Mouse (Mus musculus) heart, adult 9 months (tissue): ENCODE measurements around the gene Zbtb49.
A peak's percentile ranks its signal among the peaks of the same experiment; 100 is the strongest.

Source experiments
- DNase-seq, 2 experiments: peaks; one replicate each; pipeline ENCODE4 v3.0.0; 2022; ENCODE audit warnings: low spot score in 2 of 2

Gene Zbtb49

DNA sequence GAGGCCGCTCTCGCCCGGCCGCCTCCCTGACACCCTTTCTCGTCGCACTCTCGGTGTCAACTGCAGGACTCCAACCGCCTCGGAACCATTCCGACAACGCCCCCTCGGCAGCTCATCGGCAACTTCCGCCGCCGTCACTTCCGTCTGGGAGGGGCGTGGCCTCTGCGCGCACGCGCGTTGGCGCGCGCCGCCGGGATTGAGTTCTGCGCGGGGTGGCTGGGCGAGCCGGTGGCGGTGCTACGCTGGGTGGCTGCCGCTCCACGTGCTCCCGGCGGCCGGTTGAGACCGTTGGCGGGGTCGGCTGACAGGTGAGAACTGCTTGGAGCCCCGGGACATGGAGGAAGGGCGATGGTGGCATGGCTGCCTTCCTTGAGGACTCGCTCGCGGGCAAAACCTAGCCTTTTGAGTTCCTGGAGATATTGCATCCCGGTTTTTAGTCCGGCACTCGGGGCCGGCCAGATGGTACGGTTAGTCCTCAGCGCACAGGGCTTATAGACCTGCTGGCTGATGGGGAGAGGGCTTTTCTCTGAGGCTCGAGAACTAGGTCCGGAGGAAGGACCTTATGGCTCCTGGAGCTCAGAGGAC lies at the start of gene Zbtb49, which contains the start of gene Lyar:
TSS of gene Zbtb49 (minus strand) at position 130 of the 585 bp plus-strand sequence.
TSS of gene Lyar (plus strand) at position 143 of the 585 bp plus-strand sequence.
- DNase-seq, result peak; percentile 90 to 92

DNA sequence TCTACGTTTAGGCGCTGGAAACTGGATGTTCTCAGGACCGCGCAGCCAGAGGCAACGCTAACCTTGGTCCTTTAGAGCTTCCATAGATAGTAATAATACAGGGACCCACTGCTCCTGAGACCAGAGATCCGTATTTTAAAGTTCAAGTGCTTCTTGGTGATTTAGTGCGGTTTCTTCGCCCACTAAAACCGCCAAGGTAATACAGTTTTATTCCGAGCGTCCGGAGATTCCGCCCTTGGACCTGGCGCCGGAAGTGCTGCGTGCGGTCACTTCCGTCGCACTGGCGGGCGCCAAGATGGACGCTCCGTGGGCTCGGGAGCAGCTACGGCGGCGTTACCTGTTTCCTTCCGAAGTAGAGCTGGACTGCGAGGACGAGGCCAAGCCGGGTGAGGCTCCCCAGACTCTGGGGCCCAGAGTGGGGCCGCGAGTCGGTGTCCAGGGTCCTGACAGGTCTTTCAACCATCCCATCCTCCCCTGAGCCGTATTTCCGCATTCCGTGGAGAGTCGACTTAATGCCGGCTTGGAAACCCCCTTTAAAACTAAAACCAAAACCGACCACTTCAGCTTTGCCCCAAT lies 39.9 kb upstream of the Zbtb49 start, which contains the start of gene Tmem128:
TSS of gene Tmem128 (plus strand) at position 79 of the 576 bp plus-strand sequence.
- peak; percentile 61 to 65 for DNase-seq

DNA sequence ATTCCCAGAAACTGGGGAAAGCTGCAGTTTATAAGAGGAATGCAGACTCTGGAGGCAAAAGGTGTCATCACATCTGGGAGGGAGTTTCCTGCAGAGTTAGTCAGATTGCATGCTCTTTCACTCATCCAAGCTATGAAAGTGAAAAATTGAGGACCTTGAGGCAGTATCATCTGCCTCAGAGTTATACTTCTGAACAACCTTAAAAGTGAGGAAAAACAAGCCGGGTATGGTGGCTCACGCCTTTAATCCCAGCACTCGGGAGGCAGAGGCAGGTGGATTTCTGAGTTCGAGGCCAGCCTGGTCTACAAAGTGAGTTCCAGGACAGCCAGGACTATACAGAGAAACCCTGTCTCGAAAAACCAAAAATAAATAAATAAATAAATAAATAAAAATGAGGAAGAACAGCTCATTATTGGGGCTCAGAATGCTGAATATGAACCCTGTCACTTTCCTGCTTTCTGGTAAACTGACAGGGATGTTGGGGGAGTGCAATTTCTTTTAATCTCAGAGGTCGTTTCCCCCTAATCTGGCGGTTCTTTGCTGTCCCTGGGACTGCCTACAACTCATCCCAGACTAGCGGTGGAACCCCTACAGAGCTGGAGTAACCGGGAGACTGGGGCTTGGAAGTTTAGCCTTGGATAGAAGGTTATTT lies 39.3 kb upstream of the Zbtb49 start:
- DNase-seq, result no peak

DNA sequence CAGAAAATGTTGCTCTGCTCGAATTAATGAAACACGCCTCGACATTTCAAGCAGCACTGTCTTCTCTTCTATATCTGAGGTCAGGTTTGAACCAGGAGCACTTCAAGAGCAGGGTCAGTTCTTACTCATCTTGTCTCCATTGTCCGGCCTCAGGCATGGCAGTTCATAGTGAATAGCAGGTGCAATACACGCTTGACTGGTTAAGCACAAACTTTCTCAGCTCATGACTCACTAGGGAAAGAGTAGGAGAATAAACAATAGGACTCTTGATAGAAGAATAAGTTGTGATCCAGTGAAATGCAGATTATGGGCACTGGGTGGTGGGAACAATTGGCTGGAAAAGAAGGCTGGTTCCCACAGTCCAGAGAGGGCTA lies 38.5 kb upstream of the Zbtb49 start:
- no peak for DNase-seq

DNA sequence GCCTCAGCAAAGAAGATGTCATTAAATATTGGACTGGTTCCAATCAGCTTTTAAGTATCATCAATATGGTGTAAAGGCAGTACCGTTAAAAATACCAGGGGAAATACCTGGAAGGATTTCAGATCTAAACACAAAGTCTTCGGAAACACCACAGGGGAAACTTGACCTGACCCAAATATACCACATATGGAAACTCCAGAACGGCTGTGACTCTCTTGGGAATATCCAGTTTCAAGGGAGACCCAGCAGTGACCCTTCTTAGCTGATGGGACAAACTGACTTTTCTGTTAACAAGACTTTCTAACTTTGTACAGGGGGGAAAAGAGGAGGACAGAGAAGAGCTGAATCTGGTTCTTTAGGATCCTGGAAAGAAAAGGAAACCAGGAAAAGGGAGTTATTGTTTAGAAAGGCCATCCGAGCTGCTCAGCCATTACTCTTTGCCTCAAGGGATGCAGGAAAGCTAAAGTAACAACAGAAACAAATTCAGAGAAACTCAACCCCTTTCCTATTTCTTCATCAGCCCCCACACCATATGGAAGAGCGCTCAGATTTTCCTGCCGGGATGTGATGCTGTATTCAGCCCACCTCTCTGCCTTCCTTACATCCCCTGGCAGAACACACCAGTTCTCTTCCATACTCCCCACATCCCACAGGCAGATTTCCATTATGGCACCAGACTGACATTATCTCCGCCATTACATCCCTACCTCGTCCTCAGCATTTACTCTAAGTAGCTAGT lies 37.9 kb upstream of the Zbtb49 start:
- DNase-seq, result no peak

DNA sequence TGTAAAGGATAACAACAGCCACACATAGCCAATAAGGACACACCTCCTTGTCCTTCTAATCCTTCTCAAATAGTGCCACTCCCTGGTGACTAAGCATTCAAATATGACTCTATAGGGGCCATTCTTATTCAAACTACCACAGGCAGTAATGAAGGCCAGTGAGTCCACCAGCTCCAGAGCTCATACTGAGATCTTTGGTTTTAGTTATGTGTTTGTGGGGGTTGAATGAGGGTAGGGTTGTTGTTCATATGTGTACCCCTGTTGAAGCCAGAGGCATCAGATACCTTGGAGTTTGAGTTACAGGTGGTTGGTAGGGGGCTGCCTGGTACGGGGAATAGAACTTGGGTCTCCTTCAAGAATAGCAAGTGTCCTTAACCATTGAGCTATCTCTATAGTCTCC lies 36.3 kb upstream of the Zbtb49 start:
- DNase-seq, result no peak

DNA sequence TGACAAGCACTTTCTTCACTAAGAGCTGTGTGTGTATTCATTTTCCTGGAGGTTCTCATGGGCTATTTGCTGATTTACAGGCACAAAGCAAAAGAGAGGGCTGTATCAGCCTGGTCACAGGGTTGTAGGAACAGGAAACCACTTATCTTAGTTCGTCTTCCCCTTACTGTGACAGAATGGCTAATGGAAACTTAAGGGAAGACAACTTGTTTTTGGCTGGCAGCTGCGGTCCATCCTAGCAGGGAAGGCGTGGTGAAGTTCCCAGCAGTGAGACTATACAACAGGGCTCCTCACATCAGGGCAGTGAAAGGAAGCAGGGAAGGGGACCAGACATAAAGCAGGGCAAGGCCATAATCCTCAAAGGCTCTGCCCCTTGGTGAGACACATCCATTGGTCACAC lies 35.4 kb upstream of the Zbtb49 start:
- DNase-seq, result peak in 1 of 2 experiments; percentile 8

DNA sequence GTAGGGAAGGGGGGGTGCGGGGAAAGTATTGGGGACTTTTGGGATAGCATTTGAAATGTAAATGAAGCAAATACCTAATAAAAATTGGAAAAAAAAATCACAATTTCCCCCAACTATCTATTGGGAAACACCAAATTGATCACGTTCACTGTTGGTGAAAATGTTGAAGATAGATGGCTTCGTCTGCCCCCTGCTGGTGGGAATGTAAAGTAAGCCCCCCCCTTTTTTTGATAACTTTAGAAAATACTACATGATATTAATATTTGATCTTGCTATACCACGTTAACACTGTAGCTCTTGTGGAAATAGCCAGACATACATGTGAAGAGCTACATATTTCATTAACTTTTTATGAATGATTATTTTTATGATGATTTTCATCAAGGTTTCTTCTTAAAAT lies 34.9 kb upstream of the Zbtb49 start:
- no peak for DNase-seq

DNA sequence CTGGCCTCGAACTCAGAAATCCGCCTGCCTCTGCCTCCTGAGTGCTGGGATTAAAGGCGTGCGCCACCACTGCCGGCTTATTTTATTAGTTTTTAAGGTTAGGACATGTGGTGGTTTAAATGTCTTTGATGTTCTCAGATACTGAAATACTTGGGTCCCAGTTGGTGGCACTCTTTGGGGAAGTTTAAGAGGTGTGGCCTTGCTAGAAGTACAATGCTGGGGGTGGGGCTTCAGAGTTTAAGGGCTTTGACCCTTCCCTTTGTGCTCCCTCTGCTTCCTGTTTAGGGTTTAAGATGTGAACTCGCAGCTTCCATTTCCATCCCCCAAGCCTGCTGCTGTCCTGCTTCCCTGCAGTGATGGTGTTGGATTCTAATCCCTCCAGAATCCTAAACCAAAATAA lies 21.7 kb upstream of the Zbtb49 start:
- DNase-seq, result no peak

DNA sequence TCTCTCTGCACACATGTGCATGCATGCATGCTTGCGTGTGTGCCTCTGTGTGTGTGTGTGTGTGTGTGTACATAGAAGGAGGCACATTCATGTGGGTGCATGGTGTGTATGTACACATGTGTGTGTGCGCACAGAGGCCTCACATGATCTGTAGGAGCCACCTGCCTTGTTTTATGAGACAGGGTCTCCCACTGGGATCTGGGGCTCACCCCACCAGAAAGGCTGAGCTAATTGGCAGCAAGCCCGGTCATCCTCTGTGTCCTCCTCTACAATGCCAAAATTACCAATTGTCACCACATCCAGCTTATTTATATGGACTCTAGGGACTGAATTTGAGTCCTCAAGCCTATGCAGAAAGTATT lies 21.2 kb upstream of the Zbtb49 start:
- DNase-seq, result no peak

DNA sequence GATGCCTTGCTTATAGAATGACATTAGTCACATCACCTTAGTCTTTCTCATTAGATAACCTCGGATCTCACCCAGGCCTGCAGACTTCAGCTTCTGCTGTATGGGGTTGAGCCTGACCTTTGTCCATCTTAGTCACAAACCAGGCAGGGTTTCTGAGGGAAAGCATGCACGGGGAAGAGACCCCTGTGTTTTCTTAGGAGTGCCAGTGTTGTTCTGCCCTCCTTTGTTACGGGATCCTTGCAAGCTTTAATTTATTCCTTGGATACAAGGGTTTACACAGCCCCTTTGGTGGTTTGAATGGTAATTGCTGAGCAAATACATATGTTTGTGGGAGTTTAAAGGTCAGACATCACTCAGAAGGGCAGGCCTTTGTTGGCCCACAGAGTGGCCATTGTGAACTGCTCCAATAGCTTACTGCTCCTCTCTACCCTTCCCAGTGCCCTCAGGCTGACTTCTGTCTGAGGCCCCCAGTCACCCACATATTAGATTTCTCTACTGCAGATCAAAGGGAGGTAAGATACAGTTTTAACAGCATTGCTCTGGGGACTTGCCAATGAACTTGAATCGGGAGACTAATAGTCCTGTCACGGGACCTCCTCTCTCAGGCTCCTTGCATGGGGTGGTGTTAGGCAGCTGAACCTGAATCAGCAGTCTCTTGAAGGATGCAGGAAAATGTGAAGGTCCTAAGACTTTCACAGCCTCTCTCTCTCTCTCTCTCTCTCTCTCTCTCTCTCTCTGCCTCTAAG lies 20.6 kb upstream of the Zbtb49 start:
- DNase-seq, result no peak

DNA sequence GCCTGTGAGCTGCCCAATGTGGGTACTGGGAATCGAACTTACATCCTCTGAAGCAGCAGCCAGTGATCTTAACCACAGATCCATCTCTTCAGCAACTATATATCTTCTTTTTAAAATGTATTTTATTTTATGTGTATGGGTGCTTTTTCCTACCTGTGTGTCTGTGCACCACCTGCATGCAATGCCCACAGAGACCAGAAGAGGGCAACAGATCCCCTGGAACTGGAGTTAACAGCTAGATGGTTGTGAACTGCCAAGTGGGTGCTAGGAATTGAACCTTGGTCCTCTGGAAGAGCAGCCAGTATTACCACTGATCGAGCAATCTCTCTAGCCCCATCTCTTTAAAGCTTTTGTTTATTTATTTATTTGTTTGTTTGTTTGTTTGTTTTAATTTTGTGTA lies 16.4 kb upstream of the Zbtb49 start:
- no peak for DNase-seq

DNA sequence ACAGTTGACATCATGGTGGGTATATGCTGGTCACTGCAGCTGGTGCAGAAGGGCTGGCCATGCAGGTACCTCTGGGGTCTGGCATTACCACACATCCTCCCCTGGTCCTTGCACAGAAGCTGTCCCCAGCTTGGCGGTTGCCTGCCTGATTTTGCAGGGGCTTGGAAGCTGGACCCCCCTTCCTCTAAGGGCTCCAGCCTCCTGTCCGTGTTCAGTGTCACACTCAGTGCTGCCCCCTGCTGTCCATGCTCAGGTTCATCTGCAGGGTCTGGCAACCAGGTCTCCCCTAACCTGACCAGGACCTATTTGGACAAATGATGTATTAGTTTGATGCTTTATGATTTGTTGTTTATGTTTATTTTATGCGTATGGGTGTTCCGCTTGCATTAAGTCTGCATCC lies 15.2 kb upstream of the Zbtb49 start:
- no peak for DNase-seq

DNA sequence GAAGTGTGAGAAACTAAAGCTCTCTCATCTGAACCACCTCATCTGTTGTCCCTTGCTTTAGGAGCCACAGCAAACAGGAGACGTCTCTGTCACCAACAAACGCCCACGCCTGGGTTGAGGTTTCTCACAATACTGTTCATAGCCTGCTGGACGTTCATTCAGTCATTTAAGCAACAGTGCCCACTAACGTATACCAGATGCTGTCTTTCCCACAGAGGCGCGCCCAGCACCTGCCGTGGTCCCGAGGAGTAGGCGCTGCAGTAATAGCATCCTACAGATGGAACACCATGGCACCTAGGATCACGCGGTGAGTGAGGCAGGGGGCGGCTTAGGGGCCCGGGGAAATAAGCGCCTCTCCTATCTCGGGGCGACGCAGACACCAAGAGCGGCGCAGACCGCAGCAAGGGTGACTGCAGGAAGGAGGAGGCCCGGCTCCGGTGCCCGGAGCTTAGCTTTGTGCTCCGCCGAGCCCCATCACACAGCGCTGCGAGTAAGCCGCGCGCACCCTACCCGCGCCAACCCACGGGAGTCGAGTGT lies 418 bp downstream of the Zbtb49 start:
- no peak for DNase-seq

DNA sequence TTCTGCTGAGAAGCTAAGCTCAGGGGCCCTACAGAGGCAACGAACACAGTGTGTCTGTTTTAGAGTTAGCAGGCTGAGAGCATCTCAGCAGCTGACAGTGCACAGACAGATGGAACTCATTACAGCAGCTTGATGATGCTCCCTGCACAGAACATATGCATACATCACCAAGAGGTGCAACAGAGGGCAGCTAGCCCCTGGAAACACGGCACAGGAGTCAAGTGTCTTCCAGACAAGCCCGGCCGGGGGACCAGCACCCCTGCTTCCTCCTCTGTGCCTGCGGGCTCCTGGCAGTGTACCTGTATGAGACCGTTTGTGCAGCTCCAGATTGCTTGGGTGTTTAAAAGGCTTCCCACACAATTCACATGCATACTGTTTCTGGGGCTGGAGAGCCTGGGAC lies 7.2 kb downstream of the Zbtb49 start:
- DNase-seq, result no peak

DNA sequence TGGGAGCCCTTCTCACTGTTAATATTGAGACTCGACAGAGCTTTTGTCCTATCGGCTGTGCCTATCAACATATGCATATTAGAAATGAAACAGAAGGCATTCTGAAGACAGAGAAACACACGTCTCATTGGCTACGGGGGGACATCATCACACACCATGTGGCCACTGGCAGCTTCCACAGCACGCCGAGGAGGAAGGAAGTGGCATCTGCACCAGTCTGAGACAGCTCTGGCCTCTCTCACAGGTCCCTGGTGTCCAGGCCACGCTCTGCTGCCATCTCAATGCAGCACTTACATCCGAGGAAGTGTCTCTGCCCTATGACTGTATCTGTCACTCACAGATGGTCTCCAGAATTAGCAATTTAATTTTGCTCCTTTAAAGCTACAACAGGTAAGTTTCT lies 8.6 kb downstream of the Zbtb49 start:
- no peak for DNase-seq

DNA sequence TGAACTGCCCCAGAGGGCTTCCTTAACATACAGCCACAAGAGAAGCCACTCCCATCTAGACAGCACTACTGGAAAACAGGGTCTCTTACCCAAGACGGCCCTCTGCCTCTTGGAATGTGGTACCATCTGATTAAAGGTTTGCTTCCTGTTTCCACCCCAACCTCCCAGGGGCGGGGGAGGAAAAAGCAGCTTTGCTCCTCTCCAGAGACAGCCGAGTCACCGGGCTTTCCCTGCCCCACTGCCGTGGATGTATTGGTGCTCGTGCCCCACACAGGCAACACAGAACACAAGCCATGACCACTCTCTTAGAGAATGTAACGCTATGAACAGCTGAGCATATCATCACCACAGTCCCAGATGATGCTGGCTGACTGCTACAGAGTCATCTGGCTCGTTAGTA lies 11.3 kb downstream of the Zbtb49 start:
- DNase-seq, result no peak

DNA sequence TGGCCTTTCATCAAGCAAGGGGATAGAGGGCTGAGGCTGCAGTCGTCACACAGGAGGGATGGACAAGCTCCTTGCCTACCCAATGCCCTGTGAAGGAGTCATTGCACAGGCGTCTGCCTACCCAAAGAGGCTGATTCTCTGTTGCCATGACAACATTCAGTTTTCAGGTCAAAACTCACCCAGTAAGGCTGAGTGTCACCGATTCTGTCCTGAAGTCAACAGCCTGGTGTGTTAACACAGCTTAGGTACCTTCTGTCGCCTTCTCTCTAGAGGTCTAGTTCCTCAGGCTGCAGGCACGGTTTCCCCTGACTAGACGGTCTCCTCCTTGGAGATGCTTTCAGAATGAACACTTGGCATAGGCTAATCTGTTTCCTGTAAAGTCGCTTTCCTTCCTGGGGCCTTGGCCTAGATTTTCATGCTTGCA lies 14.9 kb downstream of the Zbtb49 start:
- no peak for DNase-seq

DNA sequence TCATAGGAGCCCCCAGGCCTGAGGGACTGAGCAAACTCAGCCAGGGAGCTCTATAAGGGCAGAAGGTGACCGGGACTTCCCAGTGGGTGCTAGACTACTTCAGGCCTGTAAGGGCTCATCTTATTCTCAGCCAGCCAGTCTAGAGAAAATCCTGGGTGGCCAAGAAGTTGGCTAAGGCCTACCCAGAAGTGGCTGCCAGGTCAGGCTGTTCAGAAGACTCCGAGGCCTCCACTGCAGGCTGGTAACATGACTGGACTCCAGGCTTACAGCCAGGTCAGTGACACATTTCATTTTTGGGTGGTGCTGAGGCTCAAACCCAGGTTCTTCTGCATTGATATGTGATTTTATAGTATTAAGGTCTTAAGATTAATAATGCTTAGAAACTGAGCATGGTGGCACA lies 20.6 kb downstream of the Zbtb49 start:
- no peak for DNase-seq

DNA sequence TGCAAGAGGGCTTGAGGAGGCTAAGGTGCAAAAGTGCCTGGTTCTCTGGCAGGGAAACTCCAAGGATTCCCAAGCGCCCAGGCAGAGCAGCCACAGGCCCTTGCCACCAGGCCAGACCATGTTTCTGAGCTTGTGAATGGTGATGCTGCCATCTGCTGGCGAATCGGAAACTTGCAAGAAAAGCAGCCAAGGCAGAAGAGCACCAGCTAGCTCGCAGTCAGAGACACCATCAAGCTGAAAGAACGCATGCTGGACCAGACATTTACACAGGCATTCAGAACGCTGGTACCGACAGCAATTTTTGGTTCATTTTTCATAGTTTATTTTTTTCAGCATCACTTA lies 22.8 kb downstream of the Zbtb49 start:
- peak; percentile 47 to 69 for DNase-seq

DNA sequence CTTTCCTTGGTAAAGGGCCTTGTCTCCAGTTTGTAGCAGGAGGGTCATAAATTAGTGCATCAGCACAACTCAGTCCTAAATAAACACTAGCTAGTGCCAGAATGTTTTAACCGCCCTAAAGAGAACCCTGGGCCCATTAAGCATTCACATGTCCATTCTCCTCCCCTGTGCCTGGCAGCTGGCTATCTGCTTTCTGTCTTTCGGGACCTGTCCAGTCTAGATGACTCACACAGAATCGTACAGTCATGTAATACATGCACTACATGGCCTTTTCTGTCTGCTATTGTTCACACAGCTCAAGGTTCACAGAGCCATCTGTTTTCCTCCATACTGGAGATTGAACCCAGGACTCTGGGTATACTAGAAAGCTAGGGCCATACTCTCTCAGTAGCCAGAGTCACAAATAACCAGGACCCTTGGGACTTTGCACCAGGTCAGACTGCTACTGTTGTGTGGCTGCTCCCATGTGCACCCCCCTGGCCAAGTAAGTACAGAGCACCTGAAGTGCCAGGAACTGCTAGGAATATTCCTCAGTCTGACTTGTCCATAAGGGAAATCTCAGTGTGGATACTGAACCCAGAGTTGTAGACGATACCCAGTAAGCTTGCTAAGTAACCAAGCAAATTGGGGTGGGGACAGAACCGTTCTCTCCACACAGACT lies 23.3 kb downstream of the Zbtb49 start:
- no peak for DNase-seq
